Mouse (Mus musculus): ENCODE results near the gene Selenoh. TPM values are rescaled to one million over a fixed set of nuclear protein-coding genes. Genes with fewer than 3 reads are reported as not detected.

The Selenoh gene
- polyA plus RNA-seq, 1 experiment from 2014 or later, result 196 TPM

- Histone ChIP-seq H3K9me3 (no peaks in the 10 kb centered on the region), H3K4me2 (no peak overlapping the region), H3K36me3 (peaks cover 76% of the 10 kb centered on the region), H3K4me1 (replicated peaks) (0 out of 2 replicates have a peak, but pooled peaks cover 7% of the 10 kb centered on the region), H3K4me3 (no peak overlapping the region), H3K27me3 (no peaks in the 10 kb centered on the region), H3K9ac (no peak overlapping the region), H3K27ac (replicated peaks) (no peak overlapping the region)
- 95% methylated on average over 21 of the region's 21 CpGs for WGBS
- no peak for ATAC-seq (ENCODE audit: low read depth)
These were observed 50.8 kb downstream of the Selenoh start for GRCm38 (mm10) chr2:84619646-84620340.

Other genes with a start within 250 kb of the Selenoh start
- gene Calcrl, start 245.4 kb downstream of the Selenoh start, polyA plus RNA-seq (2015; fragmentation: Nextera tagmentation; extraction: Ambion mirVana), result 16.8 and 20.8 TPM in 2 replicates
- 26.3 and 28.7 TPM in 2 replicates for gene Tfpi, start 194.0 kb downstream of the Selenoh start, polyA plus RNA-seq (2015; fragmentation: Nextera tagmentation; extraction: Ambion mirVana)
- gene Ctnnd1, start 20.0 kb downstream of the Selenoh start, polyA plus RNA-seq (2015; fragmentation: Nextera tagmentation; extraction: Ambion mirVana), result 40.2 and 46.9 TPM in 2 replicates
- 0.12 and 0.22 TPM in 2 replicates for gene Btbd18, start 11.7 kb downstream of the Selenoh start, polyA plus RNA-seq (2015; fragmentation: Nextera tagmentation; extraction: Ambion mirVana)
- not detected in 2 replicates for gene Gm28635, start 7.3 kb upstream of the Selenoh start, polyA plus RNA-seq (2015; fragmentation: Nextera tagmentation; extraction: Ambion mirVana)
- gene Med19, start 7.6 kb upstream of the Selenoh start, polyA plus RNA-seq (2015; fragmentation: Nextera tagmentation; extraction: Ambion mirVana), result 50.6 and 54.4 TPM in 2 replicates
- 245 and 252 TPM in 2 replicates for gene Tmx2, start 8.4 kb upstream of the Selenoh start, polyA plus RNA-seq (2015; fragmentation: Nextera tagmentation; extraction: Ambion mirVana)
- 17.6 and 19.2 TPM in 2 replicates for gene Zdhhc5, start 44.4 kb upstream of the Selenoh start, polyA plus RNA-seq (2015; fragmentation: Nextera tagmentation; extraction: Ambion mirVana)
- gene Clp1, start 56.6 kb upstream of the Selenoh start, polyA plus RNA-seq (2015; fragmentation: Nextera tagmentation; extraction: Ambion mirVana), result 28.1 and 29.6 TPM in 2 replicates
- 18.8 and 19.1 TPM in 2 replicates for gene Ypel4, start 63.3 kb upstream of the Selenoh start, polyA plus RNA-seq (2015; fragmentation: Nextera tagmentation; extraction: Ambion mirVana)
- 4.7 and 7.0 TPM in 2 replicates for gene Gm19426, start 72.9 kb upstream of the Selenoh start, polyA plus RNA-seq (2015; fragmentation: Nextera tagmentation; extraction: Ambion mirVana)
- gene Serping1, start 104.7 kb upstream of the Selenoh start, polyA plus RNA-seq (2015; fragmentation: Nextera tagmentation; extraction: Ambion mirVana), result 36.2 and 37.0 TPM in 2 replicates
- 17.4 and 18.3 TPM in 2 replicates for gene Ube2l6, start 128.1 kb upstream of the Selenoh start, polyA plus RNA-seq (2015; fragmentation: Nextera tagmentation; extraction: Ambion mirVana)
- 0.17 TPM in 1 of 2 replicates, not detected in the other for gene Smtnl1, start 151.9 kb upstream of the Selenoh start, polyA plus RNA-seq (2015; fragmentation: Nextera tagmentation; extraction: Ambion mirVana)
- 52.9 and 56.0 TPM in 2 replicates for gene Timm10, start 156.2 kb upstream of the Selenoh start, polyA plus RNA-seq (2015; fragmentation: Nextera tagmentation; extraction: Ambion mirVana)
- gene Slc43a1, start 168.1 kb upstream of the Selenoh start, polyA plus RNA-seq (2015; fragmentation: Nextera tagmentation; extraction: Ambion mirVana), result 2.4 and 3.3 TPM in 2 replicates
- 6.8 and 7.1 TPM in 2 replicates for gene Rtn4rl2, start 215.9 kb upstream of the Selenoh start, polyA plus RNA-seq (2015; fragmentation: Nextera tagmentation; extraction: Ambion mirVana)